In genomic region chr1:37222002-37222401, GRCm38 (mm10) we compare ENCODE assay signal across 29 mouse cellular contexts. TPM values are rescaled to one million over a fixed set of nuclear protein-coding genes. Genes with fewer than 3 reads are reported as not detected.
DNase-seq lines count a peak whose midpoint lies in the region; ATAC-seq and TF ChIP-seq lines count a peak whose summit lies in the region.
"Had no signal": no experiment of that assay in that cellular context is flagged by ENCODE, and none has a peak within 500 bp of the region (broad histone marks: within the 10 kb centered on the region; RNA-seq: fewer than 3 reads in every experiment).

No protein-coding gene starts in this region.

- H3K27ac ChIP-seq in embryonic facial prominence, embryonic 10.5 days (replicated peaks): no peak overlapping the region
- no peak overlapping the region for H3K27ac ChIP-seq in intestine, embryonic 16.5 days (ENCODE audit: low read length)
- H3K27ac ChIP-seq in stomach, embryonic 16.5 days (ENCODE audit: low read length): 0 out of 2 replicates have a peak overlapping the region, but pooled peaks have one; percentile 11
- no peak overlapping the region for H3K27ac ChIP-seq in heart, embryonic 12.5 days (ENCODE audit: poor library complexity, severe bottlenecking)
- H3K27ac ChIP-seq in layer of hippocampus, adult 2 months: no peak overlapping the region
- H3K27ac ChIP-seq: embryonic facial prominence, embryonic 13.5 days; gastrocnemius, adult 2 months; heart, embryonic 13.5 days; hindbrain, embryonic 12.5 days; hindbrain, embryonic 15.5 days had no signal

- no peak overlapping the region for H3K4me2 ChIP-seq in intestine, embryonic 16.5 days (ENCODE audit: low read depth, low read length)
- no peak overlapping the region for H3K4me2 ChIP-seq in stomach, embryonic 16.5 days (ENCODE audit: low read depth, low read length)
- no peak overlapping the region for H3K4me2 ChIP-seq in heart, embryonic 12.5 days
- H3K4me2 ChIP-seq: embryonic facial prominence, embryonic 13.5 days; heart, embryonic 13.5 days; hindbrain, embryonic 12.5 days; hindbrain, embryonic 15.5 days had no signal

- H3K4me1 ChIP-seq in embryonic facial prominence, embryonic 10.5 days: peaks cover 13% of the 10 kb centered on the region
- H3K4me1 ChIP-seq in intestine, embryonic 16.5 days (ENCODE audit: control insufficient read depth, insufficient read depth, low read length): no peaks in the 10 kb centered on the region
- H3K4me1 ChIP-seq in stomach, embryonic 16.5 days (ENCODE audit: control insufficient read depth, insufficient read depth, low read length): no peaks in the 10 kb centered on the region
- H3K4me1 ChIP-seq in heart, embryonic 12.5 days (replicated peaks): no peaks in the 10 kb centered on the region
- H3K4me1 ChIP-seq: embryonic facial prominence, embryonic 13.5 days; heart, embryonic 13.5 days had no signal

- no peak overlapping the region for H3K4me3 ChIP-seq in embryonic facial prominence, embryonic 10.5 days
- no peak overlapping the region for H3K4me3 ChIP-seq in intestine, embryonic 16.5 days (ENCODE audit: low read length)
- no peak overlapping the region for H3K4me3 ChIP-seq in stomach, embryonic 16.5 days (replicated peaks; ENCODE audit: low read length)
- no peak overlapping the region for H3K4me3 ChIP-seq in heart, embryonic 12.5 days
- H3K4me3 ChIP-seq in layer of hippocampus, adult 2 months: no peak overlapping the region
- H3K4me3 ChIP-seq: embryonic facial prominence, embryonic 13.5 days; erythroblast, embryonic 14.5 days; gastrocnemius, adult 2 months; heart, embryonic 13.5 days; hindbrain, embryonic 12.5 days; hindbrain, embryonic 15.5 days had no signal

- DNase-seq in heart, adult 11 months: peak; percentile 33
- no peak for DNase-seq in heart, postnatal 36 days
- DNase-seq in embryonic facial prominence, embryonic 10.5 days (ENCODE audit: low spot score): peak; percentile 30
- DNase-seq in spleen, postnatal 4 days (ENCODE audit: low spot score in 2 of 2): no peak
- DNase-seq in layer of hippocampus, adult 2 months (ENCODE audit: low spot score in 2 of 2): no peak
- DNase-seq: adrenal gland, adult 8-10 months; adrenal gland, postnatal 25 days; B cell, adult 2 months; cerebellum, adult 11-12 months; cerebellum, adult 8-10 months; cerebellum, postnatal 14 days; forebrain, postnatal 0 days; gastrocnemius, adult 2 months; gastrocnemius, postnatal 14 days; heart, adult 18-20 months; heart, postnatal 14 days; kidney, adult 11 months had no signal

- H3K9ac ChIP-seq in intestine, embryonic 16.5 days (ENCODE audit: low read depth, low read length): no peak overlapping the region
- H3K9ac ChIP-seq in stomach, embryonic 16.5 days (ENCODE audit: low read length): no peak overlapping the region
- no peak overlapping the region for H3K9ac ChIP-seq in heart, embryonic 12.5 days
- H3K9ac ChIP-seq: embryonic facial prominence, embryonic 13.5 days; forebrain, postnatal 0 days; heart, embryonic 13.5 days; hindbrain, embryonic 12.5 days; hindbrain, embryonic 15.5 days had no signal

- intact Hi-C loops in heart, postnatal 36 days (cut with DNase I): no loop called here

- TF ChIP-seq CTCF in layer of hippocampus, adult 2 months (conservative IDR thresholded peaks at IDR 0.05): no peak

- ATAC-seq in intestine, embryonic 16.5 days: peak; percentile 55; the same call in 1 of the 2 replicates
- peak; percentile 68; the same call in 1 of the 2 replicates for ATAC-seq in stomach, embryonic 16.5 days (ENCODE audit: insufficient read depth, low FRiP score)
- ATAC-seq in heart, embryonic 12.5 days (ENCODE audit: insufficient number of reproducible peaks, low FRiP score): no peak
- ATAC-seq: forebrain, embryonic 14.5 days; forebrain, postnatal 0 days had no signal

- H3K36me3 ChIP-seq in embryonic facial prominence, embryonic 10.5 days (replicated peaks): no peaks in the 10 kb centered on the region
- no peaks in the 10 kb centered on the region for H3K36me3 ChIP-seq in intestine, embryonic 16.5 days (ENCODE audit: control insufficient read depth, insufficient read depth, low read length)
- no peaks in the 10 kb centered on the region for H3K36me3 ChIP-seq in stomach, embryonic 16.5 days (ENCODE audit: control insufficient read depth, insufficient read depth, low read length)
- no peaks in the 10 kb centered on the region for H3K36me3 ChIP-seq in heart, embryonic 12.5 days
- H3K36me3 ChIP-seq: embryonic facial prominence, embryonic 13.5 days; G1E; heart, embryonic 13.5 days; hindbrain, embryonic 12.5 days; hindbrain, embryonic 15.5 days had no signal

- H3K9me3 ChIP-seq in embryonic facial prominence, embryonic 10.5 days: no peaks in the 10 kb centered on the region
- no peaks in the 10 kb centered on the region for H3K9me3 ChIP-seq in intestine, embryonic 16.5 days (ENCODE audit: control insufficient read depth, low read length)
- H3K9me3 ChIP-seq in stomach, embryonic 16.5 days (replicated peaks; ENCODE audit: control insufficient read depth, low read length): no peaks in the 10 kb centered on the region
- H3K9me3 ChIP-seq in heart, embryonic 12.5 days (replicated peaks): no peaks in the 10 kb centered on the region
- H3K9me3 ChIP-seq: embryonic facial prominence, embryonic 13.5 days; G1E; heart, embryonic 13.5 days; hindbrain, embryonic 12.5 days; hindbrain, embryonic 15.5 days had no signal

- H3K27me3 ChIP-seq in embryonic facial prominence, embryonic 10.5 days (replicated peaks; ENCODE audit: low read depth, poor library complexity, severe bottlenecking): no peaks in the 10 kb centered on the region
- H3K27me3 ChIP-seq in intestine, embryonic 16.5 days (replicated peaks; ENCODE audit: control insufficient read depth, insufficient read depth, low read length): no peaks in the 10 kb centered on the region
- H3K27me3 ChIP-seq in stomach, embryonic 16.5 days (ENCODE audit: control insufficient read depth, insufficient read depth, low read length): no peaks in the 10 kb centered on the region
- peaks cover 3% of the 10 kb centered on the region for H3K27me3 ChIP-seq in heart, embryonic 12.5 days (replicated peaks)

- 71% methylated on average over 7 of the region's 7 CpGs for WGBS in embryonic facial prominence, embryonic 10.5 days
- WGBS in intestine, embryonic 16.5 days: 41% methylated on average over 7 of the region's 7 CpGs
- 40% methylated on average over 7 of the region's 7 CpGs for WGBS in stomach, embryonic 16.5 days
- 39% methylated on average over 7 of the region's 7 CpGs for WGBS in heart, embryonic 12.5 days

RNA-seq across cellular contexts. Expression of gene Cnga3, which starts 7.8 kb away (rescaled TPM):
- total RNA-seq in heart, postnatal 36 days (2021): under 1 TPM; 0.86 to 0.87 TPM
- not detected in 2 replicates for polyA plus RNA-seq in embryonic facial prominence, embryonic 10.5 days (2016; fragmentation: Nextera tagmentation; extraction: Ambion mirVana)
- 0.12 and 0.21 TPM in 2 replicates for polyA plus RNA-seq in intestine, embryonic 16.5 days (2015; fragmentation: Nextera tagmentation; extraction: Ambion mirVana)
- 1.1 and 1.3 TPM in 2 replicates for polyA plus RNA-seq in stomach, embryonic 16.5 days (2015; fragmentation: Nextera tagmentation; extraction: Ambion mirVana)
- not detected in 2 replicates for polyA plus RNA-seq in heart, embryonic 12.5 days (2016; fragmentation: Nextera tagmentation; extraction: Ambion mirVana)
- total RNA-seq in layer of hippocampus, adult 2 months (2021): under 1 TPM; 0.38 to 0.66 TPM
- total RNA-seq: hematopoietic stem cell, adult 5-6 weeks had no signal
- polyA plus RNA-seq: erythroblast, embryonic 14.5 days; G1E; heart, embryonic 13.5 days; heart, embryonic 16.5 days; hindbrain, embryonic 15.5 days had no signal

Comparison
In these comparisons a context has a peak if more than half of its experiments do, and no peak if none do; other contexts are left out.
1. DNase-seq: peak in heart, adult 11 months (single experiment) and embryonic facial prominence, embryonic 10.5 days (single experiment); none in heart, postnatal 36 days (0 of 2), spleen, postnatal 4 days (0 of 2) and layer of hippocampus, adult 2 months (0 of 2).